Mouse (Mus musculus) hindbrain, embryonic 12.5 days (tissue): ENCODE data around the gene Rragd. TPM values are rescaled to one million over a fixed set of nuclear protein-coding genes. Genes with fewer than 3 reads are reported as not detected.

Source experiments
- ATAC-seq: fragments of 200-750 bp; cut with Nextera tagmentation; 2 replicates; pipeline ENCODE4 v1.8.0; 2017; ENCODE audit warnings: moderate TSS enrichment; ENCODE audit not compliant: low FRiP score
- H3K27ac ChIP-seq: fragments of 300-500 bp; sonication (generic); 2 replicates; pipeline ENCODE4 v1.5.1; 2016; ENCODE audit warnings: mild to moderate bottlenecking
- H3K27me3 ChIP-seq: fragments of 300-500 bp; sonication (generic); 2 replicates; pipeline ENCODE4 v1.6.1; 2016; ENCODE audit warnings: mild to moderate bottlenecking
- H3K36me3 ChIP-seq: fragments of 300-500 bp; sonication (generic); 2 replicates; pipeline ENCODE4 v1.6.1; 2016; ENCODE audit warnings: mild to moderate bottlenecking
- H3K4me1 ChIP-seq: fragments of 300-500 bp; sonication (generic); 2 replicates; pipeline ENCODE4 v1.6.1; 2016
- H3K4me2 ChIP-seq: fragments of 300-500 bp; sonication (generic); replicated peaks from 2 replicates; pipeline ENCODE4 v1.6.1; 2016; ENCODE audit warnings: mild to moderate bottlenecking
- H3K4me3 ChIP-seq: fragments of 300-500 bp; sonication (generic); 2 replicates; pipeline ENCODE4 v1.5.1; 2016; ENCODE audit warnings: mild to moderate bottlenecking
- H3K9ac ChIP-seq: fragments of 300-500 bp; sonication (generic); 2 replicates; pipeline ENCODE4 v1.6.1; 2016; ENCODE audit warnings: mild to moderate bottlenecking, moderate library complexity
- H3K9me3 ChIP-seq: fragments of 300-500 bp; sonication (generic); replicated peaks from 2 replicates; pipeline ENCODE4 v1.6.1; 2016; ENCODE audit warnings: mild to moderate bottlenecking
- WGBS: fragments of 180-500 bp; shearing (Covaris S2); methylation state at CpG from one replicate; pipeline ENCODE4 v1.1.7; 2016; 5-methylcytosine and 5-hydroxymethylcytosine counted together
- polyA plus RNA-seq: library from polyadenylated mRNA; unstranded; fragments of >200 nt; fragmentation: Nextera tagmentation; extraction: Ambion mirVana; gene quantifications from 2 replicates; pipeline ENCODE4 v1.2.1, GENCODE M21; 2016

Gene Rragd
- polyA plus RNA-seq, 1 experiment from 2014 or later, result 40.1 TPM

GRCm38 (mm10) chr4:33061158-33061557 lies 78.3 kb downstream of the Rragd start:
- Histone ChIP-seq H3K27me3 (no peaks in the 10 kb centered on the region), H3K4me1 (no peaks in the 10 kb centered on the region), H3K4me2 (no peak overlapping the region), H3K4me3 (no peak overlapping the region), H3K27ac (no peak overlapping the region), H3K9me3 (no peaks in the 10 kb centered on the region), H3K9ac (no peak overlapping the region), H3K36me3 (no peaks in the 10 kb centered on the region)
- ATAC-seq, result no peak
- WGBS, result 65% methylated on average over 7 of the region's 7 CpGs

- H3K4me1 ChIP-seq, result no peaks in the 10 kb centered on the region
- H3K9ac ChIP-seq, result no peak within 1 kb of the TSS
- no peak within 1 kb of the TSS for H3K4me3 ChIP-seq
- no peak for ATAC-seq
- H3K4me2 ChIP-seq, result no peak within 1 kb of the TSS
- no peaks in the 10 kb centered on the region for H3K27me3 ChIP-seq
- H3K27ac ChIP-seq, result no peak within 1 kb of the TSS
- WGBS, result 87% methylated on average over 4 of the region's 4 CpGs
- H3K36me3 ChIP-seq, result no peaks in the 10 kb centered on the region
- H3K9me3 ChIP-seq, result no peaks in the 10 kb centered on the region
Observed at GRCm38 (mm10) chr4:33062981-33063380, 80.1 kb downstream of the Rragd start, which contains the start of gene Gabrr2. Gabrr2 (plus strand) TSS chr4:33062999.

GRCm38 (mm10) chr4:33064986-33065385 lies 82.1 kb downstream of the Rragd start:
- no peaks in the 10 kb centered on the region for H3K9me3 ChIP-seq
- no peaks in the 10 kb centered on the region for H3K4me1 ChIP-seq
- H3K4me3 ChIP-seq, result no peak overlapping the region
- WGBS, result 86% methylated on average over 6 of the region's 6 CpGs
- no peak for ATAC-seq
- H3K27me3 ChIP-seq, result no peaks in the 10 kb centered on the region
- H3K4me2 ChIP-seq, result no peak overlapping the region
- H3K36me3 ChIP-seq, result no peaks in the 10 kb centered on the region
- no peak overlapping the region for H3K27ac ChIP-seq
- no peak overlapping the region for H3K9ac ChIP-seq

- Histone ChIP-seq H3K9me3 (no peaks in the 10 kb centered on the region), H3K36me3 (no peaks in the 10 kb centered on the region), H3K9ac (no peak overlapping the region), H3K27me3 (no peaks in the 10 kb centered on the region), H3K4me3 (no peak overlapping the region), H3K27ac (no peak overlapping the region), H3K4me2 (no peak overlapping the region), H3K4me1 (no peaks in the 10 kb centered on the region)
- ATAC-seq, result no peak
- WGBS, result 67% methylated on average over 14 of the region's 14 CpGs
Observed at GRCm38 (mm10) chr4:33066223-33066960, 83.6 kb downstream of the Rragd start.

GRCm38 (mm10) chr4:33067331-33067730 lies 84.5 kb downstream of the Rragd start:
- no peaks in the 10 kb centered on the region for H3K36me3 ChIP-seq
- no peak overlapping the region for H3K9ac ChIP-seq
- no peak overlapping the region for H3K4me3 ChIP-seq
- ATAC-seq, result no peak
- no peaks in the 10 kb centered on the region for H3K27me3 ChIP-seq
- H3K27ac ChIP-seq, result no peak overlapping the region
- H3K9me3 ChIP-seq, result no peaks in the 10 kb centered on the region
- no peaks in the 10 kb centered on the region for H3K4me1 ChIP-seq
- H3K4me2 ChIP-seq, result no peak overlapping the region
- WGBS, result 91% methylated on average over 3 of the region's 3 CpGs

- no peak overlapping the region for H3K4me3 ChIP-seq
- no peaks in the 10 kb centered on the region for H3K27me3 ChIP-seq
- no peak for ATAC-seq
- WGBS, result 88% methylated on average over 6 of the region's 6 CpGs
- H3K9me3 ChIP-seq, result no peaks in the 10 kb centered on the region
- H3K36me3 ChIP-seq, result no peaks in the 10 kb centered on the region
- no peak overlapping the region for H3K9ac ChIP-seq
- 0 out of 2 replicates have a peak, but pooled peaks cover 4% of the 10 kb centered on the region for H3K4me1 ChIP-seq
- no peak overlapping the region for H3K4me2 ChIP-seq
- H3K27ac ChIP-seq, result no peak overlapping the region
Observed at GRCm38 (mm10) chr4:33067826-33068225, 85.0 kb downstream of the Rragd start.

DNA sequence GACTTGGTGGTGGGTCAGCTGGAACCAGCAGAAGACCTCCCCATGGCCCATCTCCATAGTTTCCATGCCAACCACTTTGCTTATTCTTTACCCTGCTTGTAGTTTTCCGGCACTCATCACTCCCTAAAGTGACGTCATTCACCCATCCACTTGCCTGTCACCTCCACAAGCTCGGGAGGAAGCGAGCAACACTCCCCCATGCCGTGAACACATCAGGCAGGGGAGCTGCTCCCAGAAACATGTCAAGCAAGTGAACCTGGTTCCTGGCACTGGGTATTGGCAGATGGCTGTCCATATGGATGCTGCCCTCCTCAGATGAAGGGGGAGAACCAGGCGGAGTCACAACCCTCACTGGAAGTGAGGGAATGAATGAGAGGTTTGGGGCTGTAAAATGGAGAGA lies 86.1 kb downstream of the Rragd start:
- Histone ChIP-seq H3K4me3 (no peak overlapping the region), H3K9ac (no peak overlapping the region), H3K27me3 (no peaks in the 10 kb centered on the region), H3K36me3 (no peaks in the 10 kb centered on the region), H3K27ac (no peak overlapping the region), H3K4me1 (0 out of 2 replicates have a peak, but pooled peaks cover 9% of the 10 kb centered on the region), H3K9me3 (no peaks in the 10 kb centered on the region), H3K4me2 (no peak overlapping the region)
- no peak for ATAC-seq
- 70% methylated on average over 6 of the region's 6 CpGs for WGBS

DNA sequence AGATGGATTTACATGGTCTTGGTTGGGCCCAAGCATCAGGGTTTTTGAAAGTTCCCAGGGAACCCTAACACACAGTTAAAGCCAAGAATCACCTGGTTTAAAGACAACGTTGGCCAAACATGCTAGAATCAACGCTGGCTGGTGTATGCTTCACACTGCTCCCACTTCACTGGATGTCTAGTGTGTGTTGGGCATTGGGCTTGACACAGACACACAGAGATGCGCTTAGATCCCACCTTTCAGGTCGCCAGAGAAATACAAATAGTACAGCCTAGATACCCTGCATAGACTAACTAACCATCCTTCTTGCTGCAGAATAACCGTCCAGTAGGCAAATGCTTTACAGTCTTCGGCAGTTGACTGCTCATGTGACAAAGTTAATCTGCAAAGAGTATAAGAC lies 87.5 kb downstream of the Rragd start:
- no peak for ATAC-seq

DNA sequence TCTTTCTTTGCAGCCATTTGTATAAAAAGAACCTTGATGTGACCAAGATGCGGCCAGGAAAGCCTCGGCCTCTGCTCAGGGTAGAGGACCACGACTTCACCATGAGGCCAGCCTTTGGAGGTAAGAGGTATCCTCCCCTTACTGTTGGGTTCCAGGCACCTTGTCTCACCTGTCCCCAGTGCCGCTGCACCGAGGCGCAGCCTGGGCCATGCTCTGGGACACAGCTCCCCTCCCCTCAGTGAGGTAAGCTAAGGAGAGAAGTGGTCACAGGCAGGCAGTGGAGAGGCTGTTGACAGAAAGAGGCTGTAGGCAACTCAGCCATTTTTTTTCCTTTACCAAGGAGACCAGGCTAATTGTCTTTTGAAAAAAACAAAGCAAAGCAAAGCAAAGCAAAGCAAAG lies 88.5 kb downstream of the Rragd start:
- Histone ChIP-seq H3K36me3 (no peaks in the 10 kb centered on the region), H3K4me3 (no peak overlapping the region), H3K27me3 (no peaks in the 10 kb centered on the region), H3K4me1 (0 out of 2 replicates have a peak, but pooled peaks cover 9% of the 10 kb centered on the region), H3K4me2 (no peak overlapping the region), H3K9ac (no peak overlapping the region), H3K27ac (no peak overlapping the region), H3K9me3 (no peaks in the 10 kb centered on the region)
- ATAC-seq, result no peak
- WGBS, result 85% methylated on average over 6 of the region's 6 CpGs

More for the DNA sequence above, 87.5 kb downstream of the Rragd start:
- H3K36me3 ChIP-seq, result no peaks in the 10 kb centered on the region
- H3K4me3 ChIP-seq, result no peak overlapping the region
- no peak overlapping the region for H3K4me2 ChIP-seq
- H3K27ac ChIP-seq, result no peak overlapping the region
- H3K27me3 ChIP-seq, result no peaks in the 10 kb centered on the region
- WGBS, result 91% methylated on average over 6 of the region's 6 CpGs
- H3K9ac ChIP-seq, result no peak overlapping the region
- H3K4me1 ChIP-seq, result 0 out of 2 replicates have a peak, but pooled peaks cover 9% of the 10 kb centered on the region
- no peaks in the 10 kb centered on the region for H3K9me3 ChIP-seq

Other genes with a start within 250 kb of the Rragd start
- gene Lyrm2, start 182.8 kb upstream of the Rragd start, polyA plus RNA-seq, result 162 and 169 TPM in 2 replicates
- 25.7 and 27.5 TPM in 2 replicates for gene Ankrd6, start 32.2 kb upstream of the Rragd start, polyA plus RNA-seq
- gene Ube2j1, start 48.4 kb downstream of the Rragd start, polyA plus RNA-seq, result 55.8 TPM in 2 replicates
- 0.29 and 0.40 TPM in 2 replicates for gene Gabrr2, start 80.0 kb downstream of the Rragd start, polyA plus RNA-seq
- not detected in 2 replicates for gene Gabrr1, start 149.5 kb downstream of the Rragd start, polyA plus RNA-seq
- 1.4 and 3.0 TPM in 2 replicates for gene Pm20d2, start 206.7 kb downstream of the Rragd start, polyA plus RNA-seq
- 23.3 and 25.1 TPM in 2 replicates for gene Srsf12, start 226.0 kb downstream of the Rragd start, polyA plus RNA-seq